Mouse (Mus musculus): ENCODE data around the gene Blmh. TPM values are rescaled to one million over a fixed set of nuclear protein-coding genes. Genes with fewer than 3 reads are reported as not detected.
A peak's percentile ranks its signal among the peaks of the same experiment; 100 is the strongest.

Gene Blmh
- total and polyA plus RNA-seq, 3 experiments = 111 to 116 TPM; not detected in 1

DNA sequence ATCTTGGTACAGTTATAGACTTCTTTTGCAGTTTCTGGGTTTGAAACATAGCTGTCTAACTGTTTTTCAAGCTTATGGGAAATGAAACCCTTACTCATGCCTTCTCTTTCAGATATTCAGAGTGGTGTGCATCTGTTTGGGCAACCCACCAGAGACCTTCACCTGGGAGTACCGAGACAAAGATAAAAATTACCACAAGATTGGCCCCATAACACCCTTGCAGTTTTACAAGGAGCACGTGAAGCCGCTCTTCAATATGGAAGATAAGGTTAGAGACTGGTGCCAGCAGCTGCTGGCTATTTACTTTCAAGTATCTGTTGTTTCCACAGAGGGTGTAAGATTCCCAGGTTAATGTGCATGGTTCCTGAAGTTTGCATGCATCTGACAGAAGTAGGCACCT lies 41.1 kb downstream of the Blmh start:
- peak; percentile 35 for DNase-seq (ENCODE audit: low read depth, low spot score)
- Histone ChIP-seq H3K4me3 (ENCODE audit: control insufficient read depth in 1 of 2, insufficient read depth in 1 of 2, low read depth in 2 of 2, low read length in 2 of 2) (no peak overlapping the region), H3K27ac (ENCODE audit: control insufficient read depth, low read depth, low read length) (no peak overlapping the region), H3K9ac (ENCODE audit: control insufficient read depth, low read depth, low read length, poor library complexity, severe bottlenecking) (no peak overlapping the region), H3K27me3 (ENCODE audit: control insufficient read depth in 1 of 2, insufficient read depth in 2 of 2, low read length in 2 of 2) (no peaks in the 10 kb centered on the region), H3K36me3 (ENCODE audit: control insufficient read depth in 1 of 2, insufficient read depth in 2 of 2, low read length in 2 of 2) (peaks cover 19 to 39% of the 10 kb centered on the region in 2 experiments), H3K79me2 (ENCODE audit: control insufficient read depth, insufficient read depth, low read length, poor library complexity) (no peaks in the 10 kb centered on the region), H3K9me3 (replicated peaks; ENCODE audit: insufficient read depth, low read length) (no peaks in the 10 kb centered on the region), H3K4me1 (ENCODE audit: control insufficient read depth in 1 of 2, insufficient read depth in 2 of 2, low read length in 2 of 2) (peaks cover 0 to 15% of the 10 kb centered on the region in 2 experiments; a peak in 2 of 4 replicates)
- no peak for TF ChIP-seq ZNF384 (IDR thresholded peaks at IDR 0.05; ENCODE audit: low read depth, low read length)
- no peak for TF ChIP-seq E2F4 (IDR thresholded peaks at IDR 0.05; ENCODE audit: borderline replicate concordance, low read depth, low read length)
- peak; percentile 60 to 74 for TF ChIP-seq EP300 (IDR thresholded peaks at IDR 0.05; ENCODE audit: low read depth in 1 of 2, low read length in 2 of 2)
- TF ChIP-seq POLR2AphosphoS2 (IDR thresholded peaks at IDR 0.05; ENCODE audit: low read length) = no peak
- no peak for TF ChIP-seq MYB (IDR thresholded peaks at IDR 0.05; ENCODE audit: low read depth, low read length)
- no peak; the same call in 1 of the 2 replicates for TF ChIP-seq SIN3A (IDR thresholded peaks at IDR 0.05; ENCODE audit: low read length)
- no peak for TF ChIP-seq TBP (IDR thresholded peaks at IDR 0.05; ENCODE audit: low read depth, low read length)
- TF ChIP-seq SMC3 (IDR thresholded peaks at IDR 0.05; ENCODE audit: low read depth, low read length) = no peak
- TF ChIP-seq CHD1 (IDR thresholded peaks at IDR 0.05; ENCODE audit: low read depth, low read length) = no peak
- no peak for TF ChIP-seq JUND (IDR thresholded peaks at IDR 0.05; ENCODE audit: low read depth, low read length)
- TF ChIP-seq GATA1 (IDR thresholded peaks at IDR 0.05; ENCODE audit: low read depth, low read length) = no peak
- no peak for TF ChIP-seq CHD2 (IDR thresholded peaks at IDR 0.05; ENCODE audit: low read length)
- TF ChIP-seq ZMIZ1 (IDR thresholded peaks at IDR 0.05; ENCODE audit: low read depth, low read length) = no peak
- TF ChIP-seq USF1 (IDR thresholded peaks at IDR 0.05; ENCODE audit: low read depth, low read length) = peak; percentile 78
- peak; percentile 66; the same call in 1 of the 2 replicates for TF ChIP-seq MXI1 (IDR thresholded peaks at IDR 0.05; ENCODE audit: low read depth, low read length)
- peak; percentile 88 for TF ChIP-seq ETS1 (IDR thresholded peaks at IDR 0.05; ENCODE audit: low read depth, low read length)
- TF ChIP-seq RAD21 (IDR thresholded peaks at IDR 0.05; ENCODE audit: low read depth, low read length) = no peak
- TF ChIP-seq BHLHE40 (IDR thresholded peaks at IDR 0.05; ENCODE audit: borderline replicate concordance, low read depth, low read length) = peak; percentile 98
- TF ChIP-seq CTCF (IDR thresholded peaks at IDR 0.05 in 2 of 3, conservative IDR thresholded peaks at IDR 0.05 in 1 of 3; ENCODE audit: control insufficient read depth in 1 of 3, insufficient read depth in 1 of 3, low read depth in 2 of 3, low read length in 3 of 3, poor library complexity in 1 of 3, severe bottlenecking in 1 of 3) = no peak
- no peak for TF ChIP-seq NELFE (IDR thresholded peaks at IDR 0.05; ENCODE audit: low read depth, low read length)
- TF ChIP-seq USF2 (IDR thresholded peaks at IDR 0.05; ENCODE audit: borderline replicate concordance in 1 of 2, insufficient read depth in 1 of 2, low read depth in 1 of 2, low read length in 2 of 2) = 0 out of 4 replicates have a peak, but pooled peaks of 1 of the 2 experiments have one; percentile 10
- TF ChIP-seq MAFK (IDR thresholded peaks at IDR 0.05; ENCODE audit: borderline replicate concordance, low read depth, low read length) = 0 out of 2 replicates have a peak, but pooled peaks have one; percentile 8
- peak; percentile 90 for TF ChIP-seq TCF12 (IDR thresholded peaks at IDR 0.05; ENCODE audit: low read depth, low read length)
- TF ChIP-seq RCOR1 (IDR thresholded peaks at IDR 0.05; ENCODE audit: low read depth, low read length) = peak; percentile 74
- TF ChIP-seq ZC3H11A (IDR thresholded peaks at IDR 0.05; ENCODE audit: low read depth, low read length) = no peak
- TF ChIP-seq POLR2AphosphoS5 (IDR thresholded peaks at IDR 0.05; ENCODE audit: borderline replicate concordance, low read depth, low read length) = no peak
